21 mouse cellular contexts compared by ENCODE assay signal in the genomic region with DNA sequence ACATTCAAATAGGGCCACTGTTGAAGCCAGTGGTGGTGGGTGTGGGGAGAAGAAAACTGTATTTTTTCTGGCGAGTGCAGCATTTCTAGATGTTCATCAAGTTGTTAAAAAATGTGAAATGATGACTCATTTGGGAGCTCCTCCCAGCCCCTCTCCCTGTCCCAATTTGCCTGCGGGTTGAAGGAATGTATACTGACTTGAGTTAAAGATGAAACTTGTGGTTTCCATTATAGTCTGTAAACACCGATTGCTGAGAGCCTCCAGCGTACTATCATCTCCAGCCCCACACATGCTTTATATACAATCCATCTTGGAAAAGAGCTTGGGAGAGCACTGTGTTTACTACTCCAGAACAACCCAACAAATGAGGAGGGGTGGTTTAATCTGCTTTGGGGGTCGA.
DNase-seq lines count a peak whose midpoint lies in the region; ATAC-seq and TF ChIP-seq lines count a peak whose summit lies in the region.
"Had no signal": no experiment of that assay in that cellular context is flagged by ENCODE, and none has a peak within 500 bp of the region (broad histone marks: within the 10 kb centered on the region; RNA-seq: fewer than 3 reads in every experiment).

No protein-coding gene starts in this region.

- no peaks in the 10 kb centered on the region for H3K36me3 ChIP-seq in embryonic facial prominence, embryonic 15.5 days
- no peaks in the 10 kb centered on the region for H3K36me3 ChIP-seq in myocyte (ENCODE audit: control insufficient read depth, insufficient read depth)
- H3K36me3 ChIP-seq: forebrain, embryonic 10.5 days; heart, embryonic 13.5 days; hindbrain, embryonic 12.5 days had no signal

- H3K27me3 ChIP-seq in embryonic facial prominence, embryonic 15.5 days, result no peaks in the 10 kb centered on the region
- no peaks in the 10 kb centered on the region for H3K27me3 ChIP-seq in myocyte (ENCODE audit: control insufficient read depth, insufficient read depth, insufficient read length)
- H3K27me3 ChIP-seq: CH12.LX; heart, embryonic 13.5 days; hindbrain, embryonic 12.5 days had no signal

- H3K79me2 ChIP-seq in myocyte (ENCODE audit: control insufficient read depth, insufficient read depth), result no peaks in the 10 kb centered on the region

- no peak overlapping the region for H3K4me3 ChIP-seq in embryonic facial prominence, embryonic 15.5 days (replicated peaks)
- no peak overlapping the region for H3K4me3 ChIP-seq in myocyte
- H3K4me3 ChIP-seq: erythroblast, embryonic 14.5 days; forebrain, embryonic 10.5 days; gastrocnemius, adult 2 months; heart, embryonic 13.5 days; hindbrain, embryonic 12.5 days had no signal

- H3K27ac ChIP-seq in embryonic facial prominence, embryonic 15.5 days (replicated peaks), result peak overlapping the region; percentile 48; the same call in 1 of the 2 replicates
- H3K27ac ChIP-seq: forebrain, embryonic 10.5 days; gastrocnemius, adult 2 months; heart, embryonic 13.5 days; hindbrain, embryonic 12.5 days had no signal

- H3K9ac ChIP-seq in embryonic facial prominence, embryonic 15.5 days, result no peak overlapping the region
- H3K9ac ChIP-seq: heart, embryonic 13.5 days; hindbrain, embryonic 12.5 days had no signal

- DNase-seq in heart, adult 11 months, result peak; percentile 15
- DNase-seq in heart, postnatal 4 days, result no peak
- DNase-seq in 3T3-L1 (ENCODE audit: low read depth, low spot score), result peak; percentile 90
- no peak for DNase-seq in thymus, postnatal 4 days
- DNase-seq in adrenal gland, adult 8-10 months, result no peak
- DNase-seq: adrenal gland, adult 2 months; adrenal gland, postnatal 36 days; cerebellum, adult 2 months; cerebellum, postnatal 10 days; gastrocnemius, adult 2 months; gastrocnemius, postnatal 25 days; heart, postnatal 36 days had no signal

- TF ChIP-seq POLR2A in myocyte (IDR thresholded peaks at IDR 0.05; ENCODE audit: insufficient read length, low read depth), result no peak

- no peak overlapping the region for H3ac ChIP-seq in myocyte (ENCODE audit: control insufficient read depth, insufficient read length)

- WGBS in embryonic facial prominence, embryonic 15.5 days, result 19% methylated on average over 5 of the region's 5 CpGs

- H3K4me2 ChIP-seq in embryonic facial prominence, embryonic 15.5 days (replicated peaks), result no peak overlapping the region
- peak overlapping the region; percentile 44 for H3K4me2 ChIP-seq in myocyte (ENCODE audit: low read depth)
- H3K4me2 ChIP-seq: heart, embryonic 13.5 days; hindbrain, embryonic 12.5 days had no signal

- ATAC-seq in embryonic facial prominence, embryonic 15.5 days (ENCODE audit: insufficient number of reproducible peaks, low FRiP score, low TSS enrichment, low read depth), result peak; percentile 80
- ATAC-seq: forebrain, embryonic 14.5 days; hindbrain, embryonic 16.5 days had no signal

- H3K9me3 ChIP-seq in embryonic facial prominence, embryonic 15.5 days (replicated peaks), result no peaks in the 10 kb centered on the region
- H3K9me3 ChIP-seq: forebrain, embryonic 10.5 days; heart, embryonic 13.5 days; hindbrain, embryonic 12.5 days had no signal

- H3K4me1 ChIP-seq in embryonic facial prominence, embryonic 15.5 days, result 0 out of 2 replicates have a peak, but pooled peaks cover 6% of the 10 kb centered on the region
- H3K4me1 ChIP-seq: forebrain, embryonic 10.5 days; heart, embryonic 13.5 days; hindbrain, embryonic 12.5 days had no signal

TF ChIP-seq in myocyte, 11 proteins besides CTCF, POLR2A, EP300 and RAD21:
- TF ChIP-seq POLR2AphosphoS2 (IDR thresholded peaks at IDR 0.05; ENCODE audit: insufficient read length, low read depth) (no peak), REST (IDR thresholded peaks at IDR 0.05; ENCODE audit: insufficient read depth, insufficient read length) (no peak), USF1 (IDR thresholded peaks at IDR 0.05; ENCODE audit: low read depth) (no peak), CEBPB (IDR thresholded peaks at IDR 0.05; ENCODE audit: insufficient read depth, poor library complexity, severe bottlenecking) (no peak), MAX (IDR thresholded peaks at IDR 0.05; ENCODE audit: low read depth) (no peak), TCF12 (IDR thresholded peaks at IDR 0.05; ENCODE audit: insufficient read depth, poor library complexity, severe bottlenecking) (no peak), MYOG (IDR thresholded peaks at IDR 0.05; ENCODE audit: control insufficient read depth in 1 of 3, insufficient read depth in 1 of 3, insufficient read length in 2 of 3, low read depth in 2 of 3) (no peak), SRF (IDR thresholded peaks at IDR 0.05; ENCODE audit: control insufficient read depth, insufficient read length, low read depth) (no peak), MYOD1 (IDR thresholded peaks at IDR 0.05; ENCODE audit: control insufficient read depth in 1 of 3, insufficient read length in 2 of 3, low read depth in 2 of 3) (no peak), E2F4 (IDR thresholded peaks at IDR 0.05; ENCODE audit: insufficient read depth) (no peak), TCF3 (IDR thresholded peaks at IDR 0.05; ENCODE audit: insufficient read length, low read depth) (no peak)

Comparison
In these comparisons a context has a peak if more than half of its experiments do, and no peak if none do; other contexts are left out.
1. DNase-seq: peak in heart, adult 11 months (single experiment) and 3T3-L1 (single experiment); none in heart, postnatal 4 days (single experiment), thymus, postnatal 4 days (single experiment) and adrenal gland, adult 8-10 months (single experiment).